Mouse (Mus musculus): Measurements from ENCODE around the gene Zfp652. TPM values are rescaled to one million over a fixed set of nuclear protein-coding genes. Genes with fewer than 3 reads are reported as not detected.

Zfp652 gene
- total RNA-seq, 2 experiments from 2014 or later, result 20.6 to 32.0 TPM

DNA sequence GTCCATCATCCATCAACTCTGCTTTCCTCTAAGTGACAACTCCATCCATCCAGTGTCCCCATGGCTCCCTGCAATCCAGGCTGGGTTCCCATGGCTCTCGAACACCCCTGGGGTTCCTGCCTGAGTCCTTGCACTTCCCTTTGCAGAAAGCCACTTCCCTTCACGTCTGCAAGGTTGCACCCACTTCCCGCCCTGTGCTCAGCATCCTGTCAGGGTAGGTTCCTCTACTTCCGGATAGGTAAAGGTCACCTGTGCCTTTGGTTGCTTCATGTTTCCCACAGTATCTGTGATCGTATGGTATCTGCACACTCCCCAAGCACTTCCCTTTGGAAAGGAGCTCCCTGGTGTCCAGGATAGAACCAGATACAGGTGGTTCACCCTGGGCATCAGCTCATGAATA, 92.5 kb downstream of the Zfp652 start:
- peak; percentile 72 for ATAC-seq (ENCODE audit: poor library complexity, severe bottlenecking)

- peak; percentile 86 for ATAC-seq (ENCODE audit: poor library complexity, severe bottlenecking)
Observed at GRCm38 (mm10) chr11:95805527-95805926, 93.1 kb downstream of the Zfp652 start.

DNA sequence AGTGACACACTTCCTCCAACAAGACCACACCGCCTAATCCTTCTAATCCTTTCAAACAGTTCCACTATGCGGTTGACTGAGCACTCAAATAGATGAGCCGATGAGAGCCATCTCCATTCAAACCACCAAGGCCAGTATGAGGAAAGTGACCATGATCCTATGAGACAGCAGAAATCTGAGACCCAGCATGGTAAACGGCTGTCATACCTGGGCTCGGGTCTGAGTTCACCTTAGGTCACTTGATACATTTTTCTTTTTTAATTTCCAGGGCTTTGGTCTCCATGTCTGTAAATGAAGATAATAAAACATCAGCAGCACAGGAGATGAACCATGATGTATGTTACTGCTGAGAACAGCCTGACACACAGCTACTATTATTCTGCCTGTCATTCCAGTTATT, 95.4 kb downstream of the Zfp652 start:
- ATAC-seq (ENCODE audit: poor library complexity, severe bottlenecking), result no peak

GRCm38 (mm10) chr11:95808448-95809011, 96.1 kb downstream of the Zfp652 start:
- ATAC-seq (ENCODE audit: poor library complexity, severe bottlenecking), result no peak

DNA sequence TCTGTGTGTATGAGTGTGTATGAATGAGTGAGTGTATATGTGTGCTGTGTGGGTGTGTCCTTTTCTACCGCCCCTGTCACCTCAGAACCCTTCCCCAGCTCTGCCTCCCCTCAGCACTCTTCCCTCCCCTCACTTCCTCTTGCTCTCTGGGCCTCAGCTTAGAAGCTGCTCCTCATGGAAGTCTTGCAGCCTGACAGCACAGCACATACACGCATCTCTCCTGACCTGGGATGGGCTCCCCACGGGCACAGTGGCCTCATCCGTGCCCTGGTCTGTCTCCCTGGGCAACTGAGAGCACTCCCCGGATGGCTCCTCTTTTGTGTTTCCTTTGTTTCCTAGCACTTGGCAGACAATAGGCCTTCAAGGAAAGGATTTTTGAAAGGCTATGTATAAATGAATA, 97.1 kb downstream of the Zfp652 start:
- no peak for ATAC-seq (ENCODE audit: poor library complexity, severe bottlenecking)

DNA sequence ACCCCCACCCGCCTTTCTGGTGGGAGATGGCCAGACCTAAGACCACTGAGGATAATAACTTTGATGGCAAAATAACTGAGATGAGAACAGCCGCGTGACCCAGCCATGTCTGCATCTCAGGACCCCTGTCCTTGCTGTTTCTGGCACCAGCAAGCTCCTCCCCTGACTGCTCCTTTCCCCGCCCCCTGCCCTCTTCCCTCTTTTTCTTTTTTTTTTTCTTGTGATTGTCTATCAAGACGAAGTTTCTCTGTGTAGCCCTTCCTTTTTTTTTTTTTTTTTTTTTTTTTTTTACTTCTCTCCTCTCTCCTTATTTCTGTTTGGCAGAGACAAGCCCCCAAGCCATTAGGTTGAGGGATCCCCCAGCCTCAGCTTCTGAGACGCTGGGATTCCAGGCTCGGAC, 98.4 kb downstream of the Zfp652 start:
- 0 out of 2 replicates have a peak, but pooled peaks have one; percentile 27 for ATAC-seq (ENCODE audit: poor library complexity, severe bottlenecking)

DNA sequence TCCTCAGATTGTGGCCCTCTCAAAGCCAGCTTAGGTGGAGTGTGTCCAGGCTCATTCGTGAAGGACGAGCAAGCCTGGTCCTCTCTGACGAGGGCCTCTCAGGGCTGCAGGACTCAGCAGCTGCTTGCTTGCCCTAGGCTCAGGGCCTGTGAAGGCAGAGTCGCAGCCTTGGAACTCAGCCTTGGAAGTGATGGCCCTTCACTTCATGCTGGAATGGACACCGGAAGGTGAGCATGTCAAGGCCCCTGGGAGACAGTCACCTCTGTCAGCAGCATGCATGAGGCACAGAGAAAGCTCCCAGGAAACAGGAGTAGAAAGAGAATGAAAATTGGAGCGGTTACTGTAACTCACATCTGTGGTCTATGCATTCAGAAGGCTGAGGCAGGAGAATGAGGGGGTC, 99.3 kb downstream of the Zfp652 start:
- ATAC-seq (ENCODE audit: poor library complexity, severe bottlenecking), result no peak

DNA sequence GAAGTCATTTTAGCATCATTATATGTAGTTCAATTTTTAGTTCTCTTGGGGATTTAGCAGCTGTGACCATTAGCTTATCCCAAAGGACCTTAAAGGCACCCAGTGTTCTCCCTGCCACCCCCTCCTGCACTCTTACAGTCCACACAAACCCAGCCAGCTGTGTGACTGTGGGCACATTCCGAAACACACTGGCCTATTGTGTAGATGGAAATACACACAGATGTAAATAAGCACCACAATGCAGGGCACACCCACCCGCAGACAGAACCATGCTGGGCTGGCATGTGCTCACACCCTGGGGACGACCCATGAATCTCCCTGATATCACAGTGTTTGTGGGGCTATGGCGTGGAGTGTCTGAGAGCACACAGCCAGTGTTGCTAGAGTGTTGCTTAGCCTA, 99.8 kb downstream of the Zfp652 start:
- no peak for ATAC-seq (ENCODE audit: poor library complexity, severe bottlenecking)

DNA sequence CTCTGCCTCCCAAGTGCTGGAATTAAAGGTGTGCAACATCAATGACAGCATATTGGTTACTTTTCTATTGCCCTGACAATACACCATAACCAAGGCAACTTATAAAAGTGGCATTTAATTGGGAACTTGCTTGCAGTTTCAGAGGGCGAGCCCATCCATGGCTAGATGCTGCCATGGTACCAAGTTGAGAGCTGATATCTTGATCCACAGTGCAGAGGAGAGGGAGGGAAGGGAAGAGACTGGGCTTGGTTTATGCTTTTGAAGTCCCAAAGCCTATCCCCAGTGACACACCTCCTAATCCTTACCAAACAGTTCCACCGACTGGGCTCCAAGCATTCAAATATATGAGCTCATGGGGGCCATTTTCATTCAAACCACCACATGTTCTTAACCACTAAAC, 101.6 kb downstream of the Zfp652 start:
- ATAC-seq (ENCODE audit: poor library complexity, severe bottlenecking), result no peak

DNA sequence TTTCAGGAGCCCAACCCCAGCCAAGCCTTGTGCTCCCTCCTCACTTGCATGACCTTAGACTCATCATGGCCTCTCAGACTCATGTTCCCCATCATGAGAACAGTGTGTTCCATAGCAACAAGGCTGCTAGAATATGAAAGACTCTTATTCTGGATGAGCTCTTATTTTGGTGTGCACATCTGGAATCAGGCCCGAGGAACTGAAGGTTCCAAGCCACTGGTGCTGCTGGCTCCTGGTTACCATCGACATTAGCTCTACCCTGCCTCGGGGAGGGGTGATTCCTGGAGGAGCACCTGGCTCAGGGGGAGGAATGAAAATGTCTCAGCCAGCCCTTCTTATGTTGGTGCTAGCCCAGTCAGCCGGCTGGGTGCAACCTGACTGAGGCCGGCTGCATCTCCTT, 102.4 kb downstream of the Zfp652 start:
- ATAC-seq (ENCODE audit: poor library complexity, severe bottlenecking), result no peak

- ATAC-seq (ENCODE audit: poor library complexity, severe bottlenecking), result no peak
Observed at GRCm38 (mm10) chr11:95815412-95815811, 102.9 kb downstream of the Zfp652 start.

GRCm38 (mm10) chr11:95819138-95819537, 106.7 kb downstream of the Zfp652 start:
- no peak for ATAC-seq (ENCODE audit: poor library complexity, severe bottlenecking)

DNA sequence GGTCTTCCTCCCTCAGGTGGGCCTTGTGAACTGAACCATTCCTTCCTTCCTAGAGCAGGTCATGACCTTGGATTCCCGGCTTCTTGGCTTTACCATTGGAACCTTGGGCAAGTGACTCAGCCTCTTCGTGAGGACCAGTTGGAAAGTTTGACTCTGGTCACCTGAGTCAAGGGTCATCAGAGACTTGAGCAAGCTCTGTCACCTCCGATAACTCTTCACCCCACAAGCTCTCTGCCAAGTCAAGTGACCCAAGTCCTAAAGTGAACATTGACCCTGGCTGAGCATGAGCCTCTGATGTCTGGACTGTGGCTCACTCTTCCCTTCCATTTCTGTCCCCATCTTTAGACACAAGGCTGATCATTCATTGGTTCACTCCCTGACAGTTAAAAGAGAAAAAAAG, 109.0 kb downstream of the Zfp652 start:
- no peak for ATAC-seq (ENCODE audit: poor library complexity, severe bottlenecking)

DNA sequence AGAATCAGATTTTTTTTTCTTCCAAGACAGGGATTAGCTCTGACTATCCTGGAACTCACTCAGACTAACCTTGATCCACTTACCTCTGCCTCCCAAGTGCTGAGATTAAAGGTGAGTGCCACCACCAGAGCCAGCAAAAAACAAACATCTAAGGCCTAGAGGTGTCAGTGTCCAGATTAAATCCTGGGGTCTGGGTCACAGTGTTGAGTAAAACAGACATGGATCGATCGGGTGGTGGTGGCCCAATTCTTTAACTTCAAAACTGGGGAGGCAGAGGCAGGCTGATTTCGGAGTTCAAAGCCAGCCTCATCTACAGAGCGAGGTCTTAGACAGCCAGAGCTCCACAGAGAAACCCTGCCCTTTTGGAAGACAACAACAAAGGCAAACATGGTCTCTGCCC, 110.0 kb downstream of the Zfp652 start:
- ATAC-seq (ENCODE audit: poor library complexity, severe bottlenecking), result no peak

DNA sequence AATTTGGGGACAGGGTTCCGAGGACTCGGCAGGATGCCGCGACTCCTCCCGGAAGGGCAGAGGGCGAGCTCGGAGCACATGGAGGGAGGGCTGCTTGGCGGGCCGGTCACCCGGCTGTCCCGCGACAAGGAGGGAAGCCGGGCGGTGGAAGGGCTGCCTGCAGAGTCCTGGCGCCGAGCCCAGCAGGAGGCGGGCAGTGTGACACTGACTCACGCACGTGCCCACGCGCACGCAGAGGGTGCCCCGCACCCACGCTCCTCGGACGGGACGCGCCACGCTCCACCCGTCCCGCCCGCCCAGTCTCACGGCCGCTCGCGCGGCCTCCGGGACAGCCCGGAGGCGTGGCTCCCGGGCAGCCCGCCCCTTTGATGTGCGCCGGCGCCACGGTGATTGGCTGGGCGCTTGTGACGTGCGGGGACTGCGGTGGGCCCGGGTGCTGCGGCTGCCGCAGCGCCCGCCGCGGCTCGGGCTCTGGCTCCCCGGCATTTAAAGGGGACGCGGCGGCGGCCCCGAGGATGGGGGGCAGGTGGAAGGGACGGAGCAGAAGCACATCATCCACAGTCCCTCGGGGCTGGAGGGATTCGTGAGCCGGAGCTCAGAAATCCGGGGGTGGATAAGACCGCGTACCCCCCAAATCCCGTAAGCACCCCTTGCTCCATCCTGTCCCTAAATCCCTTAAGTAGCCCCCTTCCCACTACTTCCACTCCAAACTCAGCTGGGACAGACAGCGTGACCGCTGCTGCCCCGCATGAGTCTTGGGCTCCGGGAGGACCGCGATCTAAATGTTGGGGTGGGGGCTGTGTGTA, 111.8 kb downstream of the Zfp652 start, which contains the start of gene Phospho1:
Gene Phospho1, plus strand, starts transcription at position 429 of the 806 bp plus-strand sequence.
- peak; percentile 93 for ATAC-seq (ENCODE audit: poor library complexity, severe bottlenecking)

DNA sequence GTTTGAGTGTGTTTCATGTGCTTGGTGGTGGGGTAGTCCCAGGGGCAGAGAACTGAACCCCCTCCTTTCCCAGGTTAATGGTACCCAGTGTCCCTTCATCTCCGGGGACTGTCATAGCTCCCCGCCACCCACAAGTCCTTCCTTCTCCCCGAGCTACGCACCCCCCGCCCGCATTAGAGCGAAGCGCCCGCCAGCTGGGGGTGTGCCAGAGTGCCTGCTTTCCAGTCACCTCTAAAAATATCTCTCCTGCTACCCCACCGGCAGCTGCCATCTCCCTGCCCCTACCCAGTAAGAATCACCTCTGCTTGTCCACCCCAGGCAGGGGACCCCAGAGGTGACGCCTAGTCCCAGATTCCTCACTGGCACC, 112.4 kb downstream of the Zfp652 start:
- 0 out of 2 replicates have a peak, but pooled peaks have one; percentile 9 for ATAC-seq (ENCODE audit: poor library complexity, severe bottlenecking)

GRCm38 (mm10) chr11:95825625-95826024, 113.2 kb downstream of the Zfp652 start:
- ATAC-seq (ENCODE audit: poor library complexity, severe bottlenecking), result no peak

DNA sequence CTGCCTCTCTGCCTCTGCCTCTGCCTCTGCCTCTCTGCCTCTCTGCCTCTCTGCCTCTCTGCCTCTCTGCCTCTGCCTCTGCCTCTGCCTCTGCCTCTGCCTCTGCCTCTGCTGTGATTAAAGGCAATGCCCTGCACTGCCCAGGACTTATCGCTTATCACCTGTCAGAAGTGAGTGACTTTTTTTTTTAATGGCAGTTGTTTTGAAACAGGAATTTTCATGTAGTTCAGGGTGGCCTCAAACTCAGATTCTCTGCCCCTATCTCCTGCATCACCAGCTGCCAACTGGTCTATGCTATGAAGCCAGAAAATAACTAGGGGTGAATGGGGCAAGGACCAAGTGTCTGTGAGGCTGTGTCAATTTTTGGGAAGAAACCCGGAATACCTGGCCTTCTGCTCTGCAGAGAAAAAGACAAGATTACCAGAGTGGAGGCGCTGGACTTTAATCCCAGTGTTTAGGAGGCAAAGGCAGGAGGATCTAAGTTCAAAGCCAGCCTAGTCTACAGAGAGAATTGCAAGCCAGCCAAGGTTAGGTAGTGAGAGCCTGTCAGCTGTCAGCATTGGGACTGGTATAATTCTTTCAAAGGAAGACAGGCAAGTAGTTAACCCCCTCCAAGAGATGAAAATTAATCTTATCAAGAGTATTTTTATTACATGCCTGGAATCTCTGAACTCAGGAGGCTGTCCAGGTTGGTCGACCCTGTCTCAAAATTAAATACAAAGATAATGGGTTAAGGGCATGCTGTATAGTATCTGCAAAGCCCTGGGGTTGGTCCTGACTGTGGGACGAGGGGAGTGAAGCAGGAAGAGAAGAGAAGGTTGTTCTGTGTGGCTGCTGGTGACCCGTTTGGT, 114.1 kb downstream of the Zfp652 start:
- no peak for ATAC-seq (ENCODE audit: poor library complexity, severe bottlenecking)

DNA sequence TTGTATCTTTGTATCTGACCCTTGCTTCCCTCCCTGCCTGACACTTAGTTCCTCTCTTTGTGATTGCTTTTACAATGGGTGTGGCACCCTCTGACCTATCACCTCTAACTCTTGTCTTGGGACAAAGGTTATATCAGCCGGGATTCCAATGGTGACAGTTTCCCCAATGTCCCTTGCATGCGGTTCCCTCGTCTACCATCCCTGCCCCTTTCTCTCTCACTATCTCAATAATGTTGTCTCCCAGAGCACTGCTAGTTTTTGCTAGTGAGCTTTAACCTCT, 114.6 kb downstream of the Zfp652 start:
- no peak for ATAC-seq (ENCODE audit: poor library complexity, severe bottlenecking)

DNA sequence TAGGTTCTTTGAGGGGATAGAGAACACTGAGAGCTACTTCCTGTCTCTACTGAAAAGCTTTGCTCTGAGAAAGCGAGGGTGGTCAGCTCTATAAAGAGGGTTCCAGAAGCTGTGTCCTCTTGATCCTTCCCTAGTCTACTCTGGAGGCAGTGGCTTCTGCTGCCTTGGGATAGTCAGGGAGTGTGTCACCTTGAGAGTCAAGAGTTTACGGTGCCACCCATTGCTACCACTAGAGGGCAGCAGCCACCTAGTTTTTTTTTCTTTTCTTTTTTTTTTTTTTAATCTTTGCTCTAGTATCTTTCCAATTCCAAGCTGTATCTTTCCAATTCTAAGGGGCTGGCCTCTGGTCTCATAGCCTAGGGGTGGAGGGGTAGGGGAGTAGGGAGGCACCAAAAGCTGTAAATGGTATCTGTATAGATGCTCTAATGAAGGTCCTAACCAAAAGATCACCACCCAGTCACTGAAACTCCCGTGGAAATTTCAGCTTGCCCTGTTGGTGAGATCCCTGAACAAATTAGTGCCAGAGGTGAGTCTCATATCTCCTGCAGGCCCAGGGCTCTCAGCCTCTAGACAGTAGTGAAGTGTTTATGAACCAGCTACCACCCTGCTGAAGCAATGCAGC, 115.1 kb downstream of the Zfp652 start:
- 0 out of 2 replicates have a peak, but pooled peaks have one; percentile 27 for ATAC-seq (ENCODE audit: poor library complexity, severe bottlenecking)

All from megakaryocyte, adult 5-6 weeks (primary cell).